Mouse (Mus musculus) MEL (cell line): ENCODE measurements at regions not wholly inside any gene's neighbourhood (a gene's known extent, or its start where the extent isn't known, plus 50 kb on each side); places are given as distances from the start of the nearest gene placed in this dataset.

Source experiments
- CTCF ChIP-seq, 3 experiments: IDR thresholded peaks in 2 of 3; conservative IDR thresholded peaks in 1 of 3; 2 replicates each; pipeline ENCODE4 v1.5.1; 2011 to 2012; ENCODE audit warnings: low read length in 3 of 3, low read depth in 2 of 3, mild to moderate bottlenecking in 2 of 3, improper control_type of control experiment in 1 of 3, inconsistent platforms in 1 of 3, mixed read lengths in 1 of 3, moderate library complexity in 1 of 3; ENCODE audit not compliant: control insufficient read depth in 1 of 3, insufficient read depth in 1 of 3, poor library complexity in 1 of 3, severe bottlenecking in 1 of 3
- E2F4 ChIP-seq: IDR thresholded peaks from 2 replicates; pipeline ENCODE4 v1.6.1; 2011; ENCODE audit warnings: low read depth, low read length, improper control_type of control experiment, borderline replicate concordance
- EP300 ChIP-seq, 2 experiments: IDR thresholded peaks; 2 replicates each; pipeline ENCODE4 v1.6.1; 2011; ENCODE audit warnings: improper control_type of control experiment in 2 of 2, low read length in 2 of 2, low read depth in 1 of 2, mild to moderate bottlenecking in 1 of 2
- GATA1 ChIP-seq: IDR thresholded peaks from 2 replicates; pipeline ENCODE4 v1.6.1; 2011; ENCODE audit warnings: low read depth, low read length, improper control_type of control experiment
- JUND ChIP-seq: IDR thresholded peaks from 2 replicates; pipeline ENCODE4 v1.6.1; 2011; ENCODE audit warnings: low read depth, mild to moderate bottlenecking, improper control_type of control experiment, low read length
- MAX ChIP-seq: IDR thresholded peaks from 2 replicates; pipeline ENCODE4 v1.6.1; 2011; ENCODE audit warnings: low read length, improper control_type of control experiment
- POLR2A ChIP-seq, 2 experiments: IDR thresholded peaks; 2 replicates each; pipeline ENCODE4 v1.6.1; 2011 to 2012; ENCODE audit warnings: low read length in 2 of 2, mild to moderate bottlenecking in 2 of 2, control low read depth in 1 of 2, improper control_type of control experiment in 1 of 2, low read depth in 1 of 2, moderate library complexity in 1 of 2; ENCODE audit not compliant: control insufficient read depth in 1 of 2, insufficient read depth in 1 of 2, poor library complexity in 1 of 2
- POLR2AphosphoS2 ChIP-seq: IDR thresholded peaks from 2 replicates; pipeline ENCODE4 v1.6.1; 2011; ENCODE audit warnings: low read length, improper control_type of control experiment
- SIN3A ChIP-seq: IDR thresholded peaks from 2 replicates; pipeline ENCODE4 v1.6.1; 2012; ENCODE audit warnings: low read length, improper control_type of control experiment, inconsistent platforms
- UBTF ChIP-seq: IDR thresholded peaks from 2 replicates; pipeline ENCODE4 v1.6.1; 2012; ENCODE audit warnings: low read depth, mild to moderate bottlenecking, inconsistent platforms, low read length, improper control_type of control experiment, moderate library complexity, borderline replicate concordance; ENCODE audit not compliant: insufficient read depth
- USF1 ChIP-seq: IDR thresholded peaks from 2 replicates; pipeline ENCODE4 v1.6.1; 2014; ENCODE audit warnings: low read depth, mild to moderate bottlenecking, inconsistent platforms, low read length, improper control_type of control experiment, moderate library complexity
- ZNF384 ChIP-seq: IDR thresholded peaks from 2 replicates; pipeline ENCODE4 v1.6.1; 2012; ENCODE audit warnings: low read depth, mild to moderate bottlenecking, inconsistent platforms, low read length, improper control_type of control experiment

DNA sequence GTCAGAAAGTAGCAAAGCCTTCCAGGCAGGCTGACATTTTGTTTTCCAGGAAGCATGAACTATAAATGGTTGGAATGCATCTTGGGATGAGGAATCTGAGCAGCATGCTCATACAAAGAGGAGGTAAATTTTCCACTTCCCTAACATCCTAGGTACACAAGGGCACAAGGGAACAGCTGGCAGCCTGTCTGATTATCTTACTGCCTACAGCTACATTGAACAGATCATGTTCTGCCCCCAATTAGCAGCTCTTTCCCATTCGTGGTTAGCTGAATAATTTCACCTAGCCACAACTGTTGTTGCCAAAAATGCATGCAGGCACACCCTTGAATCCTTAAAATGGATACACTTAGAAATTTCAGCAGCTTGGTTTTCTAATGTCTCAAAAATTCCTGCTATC, 239.5 kb downstream of the Col12a1 start:
- no peak for TF ChIP-seq POLR2A (IDR thresholded peaks at IDR 0.05; ENCODE audit: control insufficient read depth in 1 of 2, insufficient read depth in 1 of 2, low read depth in 1 of 2, low read length in 2 of 2, poor library complexity in 1 of 2)
- TF ChIP-seq JUND: no peak
- TF ChIP-seq CTCF (IDR thresholded peaks at IDR 0.05 in 2 of 3, conservative IDR thresholded peaks at IDR 0.05 in 1 of 3; ENCODE audit: control insufficient read depth in 1 of 3, insufficient read depth in 1 of 3, low read depth in 2 of 3, low read length in 3 of 3, poor library complexity in 1 of 3, severe bottlenecking in 1 of 3): no peak
- TF ChIP-seq E2F4: no peak
- no peak for TF ChIP-seq EP300 (IDR thresholded peaks at IDR 0.05; ENCODE audit: low read depth in 1 of 2, low read length in 2 of 2)
- no peak for TF ChIP-seq GATA1
- TF ChIP-seq UBTF: no peak
- no peak for TF ChIP-seq MAX
- no peak for TF ChIP-seq SIN3A
- TF ChIP-seq POLR2AphosphoS2: no peak
- TF ChIP-seq USF1: no peak
- TF ChIP-seq ZNF384: no peak
